Mouse (Mus musculus) heart, adult 2 months (tissue): ENCODE results near the gene Aox2. TPM values are rescaled to one million over a fixed set of nuclear protein-coding genes. Genes with fewer than 3 reads are reported as not detected.

Source experiments
- DNase-seq, 2 experiments: peaks; one replicate each; pipeline ENCODE4 v3.0.0; 2021
- H3K27ac ChIP-seq: fragments of 200-600 bp; 2 replicates; pipeline ENCODE4 v1.8.1; 2022
- H3K27me3 ChIP-seq: fragments of 200-500 bp; 2 replicates; pipeline ENCODE4 v1.6.1; 2012; ENCODE audit warnings: mild to moderate bottlenecking, low read length, inconsistent platforms, mixed read lengths; ENCODE audit not compliant: control insufficient read depth, insufficient read depth
- H3K36me3 ChIP-seq: fragments of 200-500 bp; 2 replicates; pipeline ENCODE4 v1.6.1; 2012; ENCODE audit warnings: low read length, inconsistent platforms; ENCODE audit not compliant: control insufficient read depth, insufficient read depth
- H3K4me1 ChIP-seq: fragments of 200-500 bp; 2 replicates; pipeline ENCODE4 v1.6.1; 2011; ENCODE audit warnings: low read length; ENCODE audit not compliant: control insufficient read depth, insufficient read depth
- H3K4me3 ChIP-seq: fragments of 200-600 bp; 2 replicates; pipeline ENCODE4 v1.8.1; 2022
- H3K79me2 ChIP-seq: fragments of 200-500 bp; replicated peaks from 2 replicates; pipeline ENCODE4 v1.6.1; 2012; ENCODE audit warnings: mild to moderate bottlenecking, inconsistent platforms, low read length, moderate library complexity, mixed read lengths; ENCODE audit not compliant: control insufficient read depth, insufficient read depth
- H3K9ac ChIP-seq: fragments of 200-500 bp; 2 replicates; pipeline ENCODE4 v1.6.1; 2012; ENCODE audit warnings: low read depth, mild to moderate bottlenecking, control low read depth, inconsistent platforms, low read length, mixed read lengths
- CTCF ChIP-seq: fragments of 200-600 bp; IDR thresholded peaks from 2 replicates; pipeline ENCODE4 v1.8.1; 2022; ENCODE audit warnings: antibody characterized with exemption, mild to moderate bottlenecking, moderate library complexity
- EP300 ChIP-seq: fragments of 200-500 bp; IDR thresholded peaks from 2 replicates; pipeline ENCODE4 v1.6.1; 2011; ENCODE audit warnings: low read depth, low read length, control low read depth; ENCODE audit not compliant: insufficient read depth
- POLR2A ChIP-seq: fragments of 200-500 bp; IDR thresholded peaks from 2 replicates; pipeline ENCODE4 v1.6.1; 2011; ENCODE audit warnings: mild to moderate bottlenecking, low read depth, low read length, control low read depth; ENCODE audit not compliant: insufficient read depth
- WGBS: fragments of 180-500 bp; shearing (Covaris S2); methylation state at CpG from one replicate; pipeline ENCODE4 v1.1.7; 2018; 5-methylcytosine and 5-hydroxymethylcytosine counted together
- intact Hi-C: fragments of 180-260 bp; cut with DNase I; formaldehyde crosslinking; loops from one replicate; pipeline ENCODE4 v1.15.1; 2025
- polyA plus RNA-seq: library from polyadenylated mRNA; depleted of rRNA; stranded (reverse); fragments of >200 nt; gene quantifications from 2 replicates; pipeline ENCODE4 v1.2.3, GENCODE M21; 2012
- total RNA-seq, 2 experiments: library from RNA; stranded (reverse); gene quantifications; 2 replicates each; pipeline ENCODE4 v1.2.3; 2021

Gene Aox2
- total and polyA plus RNA-seq, 3 experiments, result not detected

- TF ChIP-seq POLR2A (no peak), EP300 (no peak), CTCF (no peak)
- Histone ChIP-seq H3K27me3 (no peaks in the 10 kb centered on the region), H3K9ac (no peak overlapping the region), H3K27ac (no peak overlapping the region), H3K4me3 (no peak overlapping the region), H3K36me3 (peaks cover 14% of the 10 kb centered on the region), H3K79me2 (no peaks in the 10 kb centered on the region), H3K4me1 (no peaks in the 10 kb centered on the region)
- WGBS, result 96% methylated on average over 7 of the region's 7 CpGs
- DNase-seq, result no peak
- intact Hi-C loops, result no loop called here
Measured at GRCm38 (mm10) chr1:58407321-58407720, 129.2 kb downstream of the Aox2 start.

GRCm38 (mm10) chr1:58408141-58408540, 130.0 kb downstream of the Aox2 start:
- H3K36me3 ChIP-seq, result peaks cover 13% of the 10 kb centered on the region
- intact Hi-C loops, result no loop called here

GRCm38 (mm10) chr1:58409553-58410197, 131.5 kb downstream of the Aox2 start:
- Histone ChIP-seq H3K27me3 (no peaks in the 10 kb centered on the region), H3K27ac (no peak overlapping the region), H3K9ac (no peak overlapping the region), H3K79me2 (no peaks in the 10 kb centered on the region), H3K4me1 (no peaks in the 10 kb centered on the region), H3K36me3 (peaks cover 25% of the 10 kb centered on the region), H3K4me3 (no peak overlapping the region)
- TF ChIP-seq POLR2A (no peak), EP300 (no peak), CTCF (no peak)
- intact Hi-C loops, result no loop called here
- WGBS, result 77% methylated on average over 5 of the region's 5 CpGs
- no peak for DNase-seq

More at GRCm38 (mm10) chr1:58408141-58408540, 130.0 kb downstream of the Aox2 start:
- TF ChIP-seq EP300 (no peak), CTCF (no peak), POLR2A (no peak)
- Histone ChIP-seq H3K27ac (no peak overlapping the region), H3K4me3 (no peak overlapping the region), H3K9ac (no peak overlapping the region), H3K27me3 (no peaks in the 10 kb centered on the region), H3K4me1 (no peaks in the 10 kb centered on the region), H3K79me2 (no peaks in the 10 kb centered on the region)
- 84% methylated on average over 6 of the region's 6 CpGs for WGBS
- no peak for DNase-seq

GRCm38 (mm10) chr1:58410198-58410588, 132.1 kb downstream of the Aox2 start:
- no peak for DNase-seq
- Histone ChIP-seq H3K4me1 (no peaks in the 10 kb centered on the region), H3K4me3 (no peak overlapping the region), H3K79me2 (no peaks in the 10 kb centered on the region), H3K27me3 (no peaks in the 10 kb centered on the region), H3K27ac (no peak overlapping the region), H3K36me3 (peaks cover 30% of the 10 kb centered on the region), H3K9ac (no peak overlapping the region)
- TF ChIP-seq EP300 (no peak), CTCF (no peak), POLR2A (no peak)
- 72% methylated on average over 3 of the region's 3 CpGs for WGBS
- intact Hi-C loops, result no loop called here

GRCm38 (mm10) chr1:58410776-58411175, 132.7 kb downstream of the Aox2 start:
- Histone ChIP-seq H3K9ac (no peak overlapping the region), H3K4me1 (no peaks in the 10 kb centered on the region), H3K36me3 (peaks cover 34% of the 10 kb centered on the region), H3K4me3 (no peak overlapping the region), H3K79me2 (no peaks in the 10 kb centered on the region), H3K27ac (no peak overlapping the region), H3K27me3 (no peaks in the 10 kb centered on the region)
- 82% methylated on average over 7 of the region's 7 CpGs for WGBS
- TF ChIP-seq EP300, result no peak
- no peak for TF ChIP-seq CTCF
- TF ChIP-seq POLR2A, result no peak
- intact Hi-C loops, result no loop called here
- no peak for DNase-seq

GRCm38 (mm10) chr1:58415442-58415841, 137.3 kb downstream of the Aox2 start:
- no peak overlapping the region for H3K9ac ChIP-seq
- peaks cover 71% of the 10 kb centered on the region for H3K36me3 ChIP-seq
- peak; percentile 63 for TF ChIP-seq CTCF
- TF ChIP-seq EP300, result no peak
- H3K4me3 ChIP-seq, result no peak overlapping the region
- 0 out of 2 replicates have a peak, but pooled peaks cover 3% of the 10 kb centered on the region for H3K79me2 ChIP-seq
- 31% methylated on average over 1 of the region's 1 CpGs for WGBS
- DNase-seq, result no peak
- H3K27ac ChIP-seq, result no peak overlapping the region
- peaks cover 5% of the 10 kb centered on the region for H3K4me1 ChIP-seq
- intact Hi-C loops, result loop anchor here (1.0 kb wide), 1 partner anchor 20 kb away; no protein-coding TSS in a partner anchor
- no peaks in the 10 kb centered on the region for H3K27me3 ChIP-seq
